Mouse (Mus musculus) brain, embryonic 14.5 days (tissue): ENCODE results near the gene Rbsn.

Experiments used
- CTCF ChIP-seq: fragments of 200-500 bp; IDR thresholded peaks from 2 replicates; pipeline ENCODE4 v1.5.1; 2012; ENCODE audit warnings: inconsistent platforms, mild to moderate bottlenecking, moderate library complexity, borderline replicate concordance; ENCODE audit not compliant: insufficient read depth, insufficient read length; ENCODE audit errors: extremely low read depth
- POLR2A ChIP-seq: fragments of 200-500 bp; IDR thresholded peaks from 2 replicates; pipeline ENCODE4 v1.6.1; 2012; ENCODE audit warnings: mild to moderate bottlenecking, inconsistent platforms, borderline replicate concordance; ENCODE audit not compliant: poor library complexity, insufficient read depth, insufficient read length, severe bottlenecking; ENCODE audit errors: extremely low read depth

- TF ChIP-seq CTCF (no peak), POLR2A (no peak)
Measured at GRCm38 (mm10) chr6:92231762-92232161, 17.0 kb upstream of the Rbsn start.
